Mouse (Mus musculus): ENCODE measurements at regions not wholly inside any gene's neighbourhood (a gene's known extent, or its start where the extent isn't known, plus 50 kb on each side); places are given as distances from the start of the nearest gene placed in this dataset.

DNA sequence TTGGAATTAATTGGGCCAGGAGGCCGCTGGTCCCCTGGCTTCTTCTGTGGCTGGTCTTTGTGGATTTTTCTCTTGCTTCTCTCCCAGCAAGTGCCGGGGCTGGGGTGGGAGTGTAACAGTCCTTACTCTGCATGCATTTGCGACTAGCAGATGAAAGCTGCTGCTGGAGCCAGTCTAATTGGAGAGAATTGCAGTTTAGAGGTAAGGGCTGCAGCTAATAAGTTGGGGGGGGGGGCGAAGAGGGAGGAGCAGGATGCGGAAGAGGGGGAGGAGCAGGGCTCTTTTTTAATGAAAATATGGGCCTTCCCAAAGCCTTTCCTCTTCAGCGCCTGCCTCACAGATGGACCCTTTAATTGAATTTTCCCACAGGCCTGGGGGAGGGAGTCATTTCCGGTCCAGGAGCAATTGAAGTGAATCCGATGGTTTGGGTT is 336.7 kb downstream of the Cd83 start:
- H3K27me3 ChIP-seq = no peaks in the 10 kb centered on the region
- no peak overlapping the region for H3K9ac ChIP-seq
- 51% methylated on average over 8 of the region's 8 CpGs for WGBS (ENCODE audit: insufficient replicate concordance)
- ATAC-seq (ENCODE audit: low read depth) = no peak
- DNase-seq = no peak
- no peak overlapping the region for H3K4me2 ChIP-seq
- no peaks in the 10 kb centered on the region for H3K36me3 ChIP-seq
- no peak overlapping the region for H3K4me3 ChIP-seq (replicated peaks)
- no peaks in the 10 kb centered on the region for H3K9me3 ChIP-seq (replicated peaks)
- H3K4me1 ChIP-seq (replicated peaks) = no peaks in the 10 kb centered on the region
- no peak overlapping the region for H3K27ac ChIP-seq

DNA sequence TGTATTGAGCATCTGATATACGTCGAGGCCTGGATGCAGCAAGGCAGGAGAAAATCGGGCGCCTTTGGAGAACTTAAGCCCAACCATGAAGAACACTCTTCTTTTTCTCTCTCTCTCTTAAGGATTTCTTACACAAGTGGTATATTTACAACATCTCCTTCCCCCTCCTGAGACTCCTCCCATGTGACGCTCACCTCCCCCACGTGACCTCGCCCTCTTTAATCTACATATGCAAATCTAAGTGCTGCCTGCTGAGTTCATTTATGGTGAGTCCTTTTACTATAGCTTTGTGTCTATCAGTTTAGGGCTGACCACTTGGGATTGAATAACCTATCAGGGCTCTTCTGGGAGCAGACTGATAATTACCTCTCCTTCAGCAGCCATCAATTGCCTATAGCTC is 337.4 kb downstream of the Cd83 start:
- DNase-seq (no peak), ATAC-seq (ENCODE audit: low read depth) (no peak)
- no peaks in the 10 kb centered on the region for H3K36me3 ChIP-seq
- H3K27me3 ChIP-seq = no peaks in the 10 kb centered on the region
- H3K9ac ChIP-seq = no peak overlapping the region
- WGBS (ENCODE audit: insufficient replicate concordance) = 65% methylated on average over 7 of the region's 7 CpGs
- H3K4me3 ChIP-seq (replicated peaks) = no peak overlapping the region
- no peak overlapping the region for H3K27ac ChIP-seq
- no peaks in the 10 kb centered on the region for H3K4me1 ChIP-seq (replicated peaks)
- H3K9me3 ChIP-seq (replicated peaks) = no peaks in the 10 kb centered on the region
- H3K4me2 ChIP-seq = no peak overlapping the region

DNA sequence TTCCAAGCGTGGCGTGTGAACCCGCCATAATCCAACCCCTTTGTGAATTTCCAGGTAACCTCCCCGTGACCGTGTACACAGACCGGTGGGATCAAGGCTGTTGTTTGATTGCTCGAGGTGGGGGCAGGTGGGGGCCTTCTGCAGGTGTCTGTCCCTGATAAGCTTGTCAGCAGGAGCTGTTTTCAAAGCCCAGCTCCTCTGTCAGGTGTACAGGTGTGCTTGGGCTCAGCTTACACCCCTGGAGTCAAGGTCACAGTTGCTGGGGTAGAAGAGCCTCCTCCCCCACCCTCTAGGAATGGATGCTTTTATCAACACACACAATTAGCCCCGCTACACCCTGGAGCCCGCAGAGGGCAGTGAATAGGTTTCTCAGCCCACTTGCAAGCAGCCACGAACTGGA is 341.6 kb downstream of the Cd83 start:
- no peak overlapping the region for H3K27ac ChIP-seq
- H3K4me3 ChIP-seq (replicated peaks) = no peak overlapping the region
- H3K4me2 ChIP-seq = no peak overlapping the region
- no peak for ATAC-seq (ENCODE audit: low read depth)
- H3K36me3 ChIP-seq = no peaks in the 10 kb centered on the region
- H3K4me1 ChIP-seq (replicated peaks) = no peaks in the 10 kb centered on the region
- 28% methylated on average over 10 of the region's 10 CpGs for WGBS (ENCODE audit: insufficient replicate concordance)
- H3K9me3 ChIP-seq (replicated peaks) = no peaks in the 10 kb centered on the region
- no peaks in the 10 kb centered on the region for H3K27me3 ChIP-seq
- DNase-seq = no peak
- H3K9ac ChIP-seq = no peak overlapping the region

DNA sequence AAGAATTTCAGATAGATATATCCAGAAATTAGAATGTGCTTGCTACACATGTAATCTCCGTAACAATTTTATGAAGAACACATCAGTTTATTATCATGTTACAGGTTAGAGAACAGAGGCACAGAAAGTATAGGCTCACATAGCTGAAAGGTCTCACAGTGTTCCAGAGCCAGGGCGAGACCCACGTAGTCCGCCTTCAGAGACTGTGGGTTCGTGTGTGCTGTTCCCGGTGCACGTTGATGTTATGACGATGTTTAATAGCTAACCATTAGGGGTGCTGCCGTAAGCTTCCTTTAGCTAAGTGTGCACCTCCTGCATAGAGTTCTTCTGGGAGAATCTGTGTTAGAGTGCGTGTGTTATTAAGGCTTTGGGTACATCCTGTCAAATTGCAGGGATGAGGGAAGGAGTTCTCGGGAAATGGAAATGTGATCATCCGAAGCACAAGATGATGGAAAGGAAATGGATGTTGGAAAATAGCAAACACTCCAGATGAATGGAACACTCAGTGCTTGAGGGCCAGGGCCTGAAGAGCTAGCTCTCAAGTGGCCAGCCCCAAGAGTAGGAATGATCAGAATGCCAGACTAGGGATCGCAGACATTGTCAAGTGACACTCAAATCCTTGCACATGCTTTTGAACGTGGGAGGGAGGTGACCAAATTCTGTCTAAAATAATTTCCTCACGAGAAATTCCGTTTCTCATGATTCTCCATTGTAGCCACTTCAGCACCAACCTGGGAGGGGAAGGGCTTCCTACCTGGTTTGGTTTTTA is 344.1 kb downstream of the Cd83 start:
- H3K27ac ChIP-seq = no peak overlapping the region
- no peaks in the 10 kb centered on the region for H3K9me3 ChIP-seq (replicated peaks)
- no peak overlapping the region for H3K9ac ChIP-seq
- WGBS (ENCODE audit: insufficient replicate concordance) = 80% methylated on average over 16 of the region's 16 CpGs
- no peak overlapping the region for H3K4me3 ChIP-seq (replicated peaks)
- H3K4me2 ChIP-seq = no peak overlapping the region
- H3K27me3 ChIP-seq = no peaks in the 10 kb centered on the region
- no peaks in the 10 kb centered on the region for H3K36me3 ChIP-seq
- H3K4me1 ChIP-seq (replicated peaks) = no peaks in the 10 kb centered on the region
- DNase-seq (no peak), ATAC-seq (ENCODE audit: low read depth) (no peak)

DNA sequence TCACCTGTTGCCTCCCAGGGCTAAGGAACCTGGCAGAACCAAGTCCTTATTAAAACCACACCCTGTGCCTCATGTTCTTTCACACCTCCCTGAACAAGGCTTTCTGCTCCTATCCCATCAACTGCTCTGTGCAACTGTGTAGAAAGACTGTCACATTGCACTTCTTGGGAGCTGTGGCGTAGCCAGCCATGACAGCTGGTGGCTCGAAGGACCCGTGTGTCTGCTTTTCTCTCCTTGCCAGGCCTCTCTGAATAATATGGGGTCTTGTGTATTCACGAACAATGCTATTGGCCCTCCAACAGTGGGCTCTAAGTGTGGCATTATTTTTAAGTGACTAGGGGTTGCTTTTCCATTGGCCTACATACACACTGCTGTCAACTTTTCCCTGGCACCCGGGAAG is 347.3 kb downstream of the Cd83 start:
- no peak for ATAC-seq (ENCODE audit: low read depth)
- Histone ChIP-seq H3K27me3 (no peaks in the 10 kb centered on the region), H3K4me2 (no peak overlapping the region), H3K27ac (no peak overlapping the region), H3K9ac (no peak overlapping the region), H3K4me1 (replicated peaks) (no peaks in the 10 kb centered on the region), H3K9me3 (replicated peaks) (no peaks in the 10 kb centered on the region), H3K36me3 (no peaks in the 10 kb centered on the region), H3K4me3 (replicated peaks) (no peak overlapping the region)
- WGBS (ENCODE audit: insufficient replicate concordance) = 66% methylated on average over 5 of the region's 5 CpGs
- no peak for DNase-seq

DNA sequence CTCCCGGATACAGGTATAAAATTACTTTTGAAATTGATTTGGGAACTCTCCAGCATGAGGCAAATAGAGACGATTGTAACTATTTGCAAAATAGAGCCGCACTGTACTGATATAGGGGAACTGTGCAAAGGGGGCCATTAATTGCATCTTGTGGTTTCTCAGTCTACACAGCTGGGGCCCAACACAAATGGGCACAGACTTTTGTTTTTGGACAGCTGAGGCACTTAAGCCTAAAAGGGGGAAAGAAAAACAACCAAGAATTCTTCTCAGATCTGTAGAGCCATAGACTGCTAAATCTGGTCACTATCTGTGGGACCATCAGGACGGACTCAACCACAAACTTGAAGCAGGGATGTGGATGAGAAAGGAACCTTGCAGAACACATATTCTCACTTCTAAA is 347.9 kb downstream of the Cd83 start:
- Histone ChIP-seq H3K36me3 (no peaks in the 10 kb centered on the region), H3K4me1 (replicated peaks) (no peaks in the 10 kb centered on the region), H3K9me3 (replicated peaks) (no peaks in the 10 kb centered on the region), H3K27ac (no peak overlapping the region), H3K4me3 (replicated peaks) (no peak overlapping the region), H3K27me3 (no peaks in the 10 kb centered on the region), H3K9ac (no peak overlapping the region), H3K4me2 (no peak overlapping the region)
- ATAC-seq (ENCODE audit: low read depth) = no peak
- 67% methylated on average over 4 of the region's 4 CpGs for WGBS (ENCODE audit: insufficient replicate concordance)
- DNase-seq = no peak

DNA sequence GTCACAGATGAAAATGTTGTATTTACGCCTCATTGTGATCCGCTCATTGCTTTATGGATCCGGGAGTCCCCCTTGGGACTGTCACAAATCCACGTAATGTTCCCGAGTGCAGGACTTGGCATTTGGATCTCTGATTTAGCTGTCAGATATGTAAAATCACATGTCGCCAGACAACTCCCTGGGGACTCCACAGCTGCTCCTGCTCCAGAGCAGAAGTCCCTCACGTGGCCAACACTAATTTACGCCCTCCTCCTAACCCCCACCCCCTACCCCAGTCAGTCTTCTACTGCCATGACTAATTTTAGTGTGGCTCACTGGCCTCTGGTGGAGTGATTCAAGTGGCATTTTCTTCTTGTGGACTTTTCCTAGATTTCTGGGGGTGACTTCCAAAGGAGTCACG is 348.9 kb downstream of the Cd83 start:
- Histone ChIP-seq H3K4me1 (replicated peaks) (no peaks in the 10 kb centered on the region), H3K27me3 (no peaks in the 10 kb centered on the region), H3K27ac (no peak overlapping the region), H3K9ac (no peak overlapping the region), H3K4me2 (no peak overlapping the region), H3K4me3 (replicated peaks) (no peak overlapping the region), H3K9me3 (replicated peaks) (no peaks in the 10 kb centered on the region), H3K36me3 (no peaks in the 10 kb centered on the region)
- ATAC-seq (ENCODE audit: low read depth) = no peak
- WGBS (ENCODE audit: insufficient replicate concordance) = 62% methylated on average over 9 of the region's 9 CpGs
- DNase-seq = no peak

DNA sequence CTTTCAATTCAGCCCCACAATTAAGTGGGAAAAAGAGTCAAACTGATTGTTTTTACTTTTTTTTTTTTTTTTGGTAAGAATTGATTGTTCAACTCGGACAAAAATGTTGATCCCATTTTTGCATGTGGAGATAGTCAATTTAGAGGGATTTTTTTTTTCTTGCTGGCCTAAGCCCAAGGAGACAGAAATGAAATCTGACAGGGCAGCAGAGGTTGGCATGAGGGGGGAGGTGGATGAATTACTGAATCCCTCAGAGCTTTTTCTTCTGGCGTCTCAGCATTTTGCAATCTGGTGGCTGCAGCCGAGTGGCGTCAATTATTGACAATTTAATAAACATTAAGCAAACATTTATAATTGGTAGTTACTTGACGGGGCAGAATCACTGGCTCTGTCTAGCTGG is 356.6 kb downstream of the Cd83 start:
- Histone ChIP-seq H3K27me3 (no peaks in the 10 kb centered on the region), H3K9ac (no peak overlapping the region), H3K27ac (no peak overlapping the region), H3K4me1 (replicated peaks) (no peaks in the 10 kb centered on the region), H3K36me3 (no peaks in the 10 kb centered on the region), H3K4me3 (replicated peaks) (no peak overlapping the region), H3K4me2 (no peak overlapping the region), H3K9me3 (replicated peaks) (0 out of 2 replicates have a peak, but pooled peaks cover 7% of the 10 kb centered on the region)
- DNase-seq (no peak), ATAC-seq (ENCODE audit: low read depth) (no peak)
- 80% methylated on average over 5 of the region's 5 CpGs for WGBS (ENCODE audit: insufficient replicate concordance)

DNA sequence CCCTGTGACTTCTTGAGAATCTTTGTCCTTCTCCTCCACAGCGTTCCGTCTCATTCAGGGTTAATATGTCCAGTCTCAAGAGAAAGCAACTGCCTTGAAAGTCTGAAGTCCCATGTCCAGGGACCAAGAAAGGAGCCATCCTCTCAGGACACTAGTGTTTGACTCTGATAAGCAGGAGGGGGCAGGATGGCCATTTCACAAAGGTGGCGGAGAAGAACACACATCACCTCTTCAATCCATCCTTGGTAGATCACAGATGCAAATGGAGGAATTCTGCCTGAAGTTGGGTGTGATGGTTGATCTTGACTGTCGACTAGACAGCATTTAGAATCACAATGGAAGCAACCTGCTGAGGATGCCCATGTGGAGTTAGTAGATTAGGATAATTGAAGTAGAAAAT is 360.9 kb downstream of the Cd83 start:
- Histone ChIP-seq H3K4me2 (no peak overlapping the region), H3K9ac (no peak overlapping the region), H3K9me3 (replicated peaks) (0 out of 2 replicates have a peak, but pooled peaks cover 7% of the 10 kb centered on the region), H3K27me3 (no peaks in the 10 kb centered on the region), H3K36me3 (no peaks in the 10 kb centered on the region), H3K4me3 (replicated peaks) (no peak overlapping the region), H3K27ac (no peak overlapping the region), H3K4me1 (replicated peaks) (no peaks in the 10 kb centered on the region)
- WGBS (ENCODE audit: insufficient replicate concordance) = 72% methylated on average over 4 of the region's 4 CpGs
- DNase-seq = no peak
- no peak for ATAC-seq (ENCODE audit: low read depth)

DNA sequence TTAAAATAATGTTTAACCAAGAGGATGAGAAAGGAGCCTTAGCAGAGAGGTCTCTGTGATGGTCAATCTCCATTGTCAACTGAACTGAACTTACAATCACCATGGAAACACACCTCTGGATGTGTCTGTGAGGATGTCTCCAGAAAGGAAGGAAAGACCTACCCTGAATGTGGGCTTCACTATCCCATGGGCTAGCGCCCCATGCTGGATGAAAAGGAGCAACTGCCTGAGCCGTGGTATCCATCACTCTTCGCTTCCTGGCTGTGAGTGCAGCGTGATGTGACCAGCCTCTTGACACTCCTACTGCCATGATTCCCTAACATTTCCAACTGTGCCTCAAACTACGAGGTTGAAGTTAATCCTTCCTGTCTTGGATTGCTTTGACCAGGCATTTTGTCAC is 363.3 kb downstream of the Cd83 start:
- no peaks in the 10 kb centered on the region for H3K36me3 ChIP-seq
- H3K9me3 ChIP-seq (replicated peaks) = 0 out of 2 replicates have a peak, but pooled peaks cover 7% of the 10 kb centered on the region
- H3K27me3 ChIP-seq = no peaks in the 10 kb centered on the region
- no peak overlapping the region for H3K4me3 ChIP-seq (replicated peaks)
- H3K4me2 ChIP-seq = no peak overlapping the region
- no peaks in the 10 kb centered on the region for H3K4me1 ChIP-seq (replicated peaks)
- no peak overlapping the region for H3K9ac ChIP-seq
- DNase-seq (no peak), ATAC-seq (ENCODE audit: low read depth) (no peak)
- WGBS (ENCODE audit: insufficient replicate concordance) = 62% methylated on average over 5 of the region's 5 CpGs
- no peak overlapping the region for H3K27ac ChIP-seq

DNA sequence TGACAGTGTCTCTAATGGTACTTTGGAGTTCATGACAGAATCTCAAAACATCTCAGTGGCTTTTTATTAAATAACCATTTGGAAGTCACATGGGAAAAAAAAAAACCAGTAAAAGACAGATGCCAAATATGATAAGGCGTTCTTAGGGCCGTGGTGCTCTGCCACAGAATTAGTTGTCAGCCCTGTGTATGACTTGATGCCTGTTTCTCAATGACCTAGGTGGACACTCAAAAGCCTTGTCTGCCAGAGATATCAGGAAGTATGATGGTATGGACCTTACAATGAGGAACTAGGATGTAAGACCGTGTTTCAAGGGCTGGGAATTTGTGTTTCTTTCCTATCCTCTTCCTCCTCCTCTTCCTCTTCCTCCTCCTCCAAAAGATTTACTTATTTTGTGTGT is 364.9 kb downstream of the Cd83 start:
- DNase-seq (no peak), ATAC-seq (ENCODE audit: low read depth) (no peak)
- no peaks in the 10 kb centered on the region for H3K36me3 ChIP-seq
- H3K4me2 ChIP-seq = no peak overlapping the region
- no peaks in the 10 kb centered on the region for H3K27me3 ChIP-seq
- no peaks in the 10 kb centered on the region for H3K4me1 ChIP-seq (replicated peaks)
- H3K4me3 ChIP-seq (replicated peaks) = no peak overlapping the region
- H3K27ac ChIP-seq = no peak overlapping the region
- H3K9ac ChIP-seq = no peak overlapping the region
- H3K9me3 ChIP-seq (replicated peaks) = peaks cover 11% of the 10 kb centered on the region
- WGBS (ENCODE audit: insufficient replicate concordance) = 24% methylated on average over 3 of the region's 3 CpGs

DNA sequence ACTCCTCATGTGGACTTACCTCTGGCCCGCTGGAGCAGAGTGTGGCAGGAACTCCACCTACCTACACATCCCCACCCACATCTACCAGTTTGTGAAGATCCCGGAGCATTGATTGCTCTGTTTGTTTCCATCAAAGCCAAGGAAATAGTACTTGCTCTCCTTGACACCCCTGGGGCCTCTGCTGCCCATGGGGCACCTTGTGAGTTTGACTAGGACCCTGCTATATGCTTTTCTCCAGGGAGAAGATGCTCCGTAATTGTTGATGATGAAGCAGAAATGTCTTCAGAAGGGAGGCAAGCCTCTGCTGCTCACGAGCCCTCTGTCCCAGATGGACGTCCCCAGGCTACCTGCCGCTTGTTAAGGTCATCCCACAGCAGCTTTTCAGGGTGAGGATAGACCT is 367.0 kb downstream of the Cd83 start:
- Histone ChIP-seq H3K9ac (no peak overlapping the region), H3K4me2 (no peak overlapping the region), H3K9me3 (replicated peaks) (peaks cover 6% of the 10 kb centered on the region), H3K4me3 (replicated peaks) (no peak overlapping the region), H3K27me3 (no peaks in the 10 kb centered on the region), H3K27ac (no peak overlapping the region), H3K4me1 (replicated peaks) (no peaks in the 10 kb centered on the region), H3K36me3 (no peaks in the 10 kb centered on the region)
- no peak for DNase-seq
- 64% methylated on average over 6 of the region's 6 CpGs for WGBS (ENCODE audit: insufficient replicate concordance)
- no peak for ATAC-seq (ENCODE audit: low read depth)
